Mouse (Mus musculus): Measurements from ENCODE around the gene Spesp1. TPM values are rescaled to one million over a fixed set of nuclear protein-coding genes. Genes with fewer than 3 reads are reported as not detected.

The Spesp1 gene
- polyA plus RNA-seq, 1 experiment: not detected

DNA sequence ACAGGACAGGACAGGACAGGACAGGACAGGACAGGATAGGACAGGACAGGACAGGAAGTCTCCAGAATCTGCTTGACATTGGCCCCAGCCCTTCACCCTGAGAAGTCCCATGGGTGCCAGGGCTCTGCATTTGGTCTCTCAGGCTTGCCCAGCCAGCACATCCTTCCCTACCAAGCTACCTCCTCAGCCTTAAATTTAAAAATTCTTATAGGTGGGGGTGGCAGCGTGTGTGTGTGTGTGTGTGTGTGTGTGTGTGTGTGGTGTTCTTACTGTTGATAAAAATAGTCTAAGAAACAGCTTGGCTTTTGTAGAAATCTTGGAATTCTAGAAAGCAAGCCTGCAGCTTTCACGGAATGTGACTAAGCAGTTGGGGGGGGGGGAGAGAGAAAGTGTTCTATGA is 52.0 kb downstream of the Spesp1 start:
- Histone ChIP-seq H3K4me1 (ENCODE audit: control insufficient read depth, insufficient read depth, low read length) (no peaks in the 10 kb centered on the region), H3K4me3 (ENCODE audit: insufficient read depth, low read length) (no peak overlapping the region), H3K27ac (ENCODE audit: insufficient read depth, low read depth, low read length) (no peak overlapping the region)
- TF ChIP-seq CTCF (IDR thresholded peaks at IDR 0.05; ENCODE audit: low read depth, low read length): no peak
- no peak for TF ChIP-seq POLR2A (IDR thresholded peaks at IDR 0.05; ENCODE audit: borderline replicate concordance, low read depth, low read length)

DNA sequence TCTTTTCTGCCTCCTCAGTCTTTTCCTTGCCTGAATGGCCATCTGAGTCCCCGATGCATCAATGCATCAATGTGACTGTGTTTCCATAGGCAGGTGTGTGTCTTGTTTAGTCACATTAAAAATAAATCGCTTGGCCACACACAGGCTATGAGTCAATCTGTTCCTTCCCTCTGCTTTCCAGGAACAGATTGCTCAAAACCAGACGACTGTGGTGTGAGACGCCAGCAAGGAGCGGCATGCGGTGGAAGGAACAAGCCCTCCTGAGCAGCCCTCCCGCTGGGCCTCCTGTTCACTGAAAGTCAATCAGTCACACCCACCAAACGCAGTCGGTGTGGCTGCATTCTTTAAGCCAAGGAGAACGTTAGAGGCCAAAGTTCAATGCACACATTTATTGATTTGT is 59.5 kb downstream of the Spesp1 start:
- Histone ChIP-seq H3K27ac (ENCODE audit: insufficient read depth, low read depth, low read length) (no peak overlapping the region), H3K4me3 (ENCODE audit: insufficient read depth, low read length) (no peak overlapping the region), H3K4me1 (ENCODE audit: control insufficient read depth, insufficient read depth, low read length) (no peaks in the 10 kb centered on the region)
- TF ChIP-seq POLR2A (IDR thresholded peaks at IDR 0.05; ENCODE audit: borderline replicate concordance, low read depth, low read length) (no peak), CTCF (IDR thresholded peaks at IDR 0.05; ENCODE audit: low read depth, low read length) (no peak)

DNA sequence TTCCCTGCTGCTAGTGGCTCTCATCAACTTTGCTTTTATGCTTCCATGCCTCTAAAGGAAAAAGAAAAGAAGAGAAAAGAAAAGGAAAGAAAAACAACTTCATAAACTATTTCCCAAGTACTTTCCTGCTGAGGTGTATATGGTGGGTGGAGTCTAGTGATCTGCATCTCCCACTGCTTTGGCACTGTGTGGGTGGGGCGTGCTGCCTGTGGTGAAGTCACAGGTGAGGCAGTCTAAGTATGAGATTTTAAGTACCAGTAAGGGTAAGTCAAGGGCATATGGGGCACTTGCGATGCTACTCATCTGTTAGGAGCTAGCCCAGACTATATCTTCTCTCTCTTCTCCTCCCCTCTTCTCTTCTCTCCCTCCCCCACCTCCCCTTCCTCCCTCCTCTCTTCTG is 60.0 kb downstream of the Spesp1 start:
- no peaks in the 10 kb centered on the region for H3K4me1 ChIP-seq (ENCODE audit: control insufficient read depth, insufficient read depth, low read length)
- TF ChIP-seq CTCF (IDR thresholded peaks at IDR 0.05; ENCODE audit: low read depth, low read length) (no peak), POLR2A (IDR thresholded peaks at IDR 0.05; ENCODE audit: borderline replicate concordance, low read depth, low read length) (no peak)
- no peak overlapping the region for H3K4me3 ChIP-seq (ENCODE audit: insufficient read depth, low read length)
- H3K27ac ChIP-seq (ENCODE audit: insufficient read depth, low read depth, low read length): no peak overlapping the region

Other genes starting within 250 kb of the Spesp1 start
- gene Glce, start 159.6 kb downstream of the Spesp1 start, polyA plus RNA-seq (2012; ENCODE audit: insufficient read depth, insufficient read length, missing spikeins): 9.8 and 10.0 TPM in 2 replicates
- 351 and 354 TPM in 2 replicates for gene Anp32a, start 59.1 kb upstream of the Spesp1 start, polyA plus RNA-seq (2012; ENCODE audit: insufficient read depth, insufficient read length, missing spikeins)